Mouse (Mus musculus): ENCODE measurements around the gene Cmtm4.

- TF ChIP-seq GATA1 (IDR thresholded peaks at IDR 0.05; ENCODE audit: borderline replicate concordance, low read length): no peak
- TF ChIP-seq CTCF (IDR thresholded peaks at IDR 0.05; ENCODE audit: low read depth, low read length): no peak
Measured at GRCm38 (mm10) chr8:104348971-104349370, 46.6 kb downstream of the Cmtm4 start.

All from G1E (cell line).